Mouse (Mus musculus) thymus, adult 2 months (tissue): ENCODE results near the gene Cntnap2. TPM values are rescaled to one million over a fixed set of nuclear protein-coding genes. Genes with fewer than 3 reads are reported as not detected.

Source experiments
- DNase-seq: peaks from one replicate; pipeline ENCODE4 v3.0.0; 2021
- H3K27ac ChIP-seq: fragments of 200-500 bp; 2 replicates; pipeline ENCODE4 v1.5.1; 2012; ENCODE audit warnings: low read length, control low read depth; ENCODE audit not compliant: control insufficient read depth, insufficient read depth
- H3K27me3 ChIP-seq: fragments of 200-500 bp; 2 replicates; pipeline ENCODE4 v1.6.1; 2012; ENCODE audit warnings: mild to moderate bottlenecking, low read length, moderate library complexity, mixed read lengths; ENCODE audit not compliant: control insufficient read depth, insufficient read depth
- H3K36me3 ChIP-seq: fragments of 200-500 bp; 2 replicates; pipeline ENCODE4 v1.6.1; 2012; ENCODE audit warnings: mild to moderate bottlenecking, low read length, moderate library complexity; ENCODE audit not compliant: control insufficient read depth, insufficient read depth
- H3K4me1 ChIP-seq: fragments of 200-500 bp; replicated peaks from 2 replicates; pipeline ENCODE4 v1.6.1; 2012; ENCODE audit warnings: low read length; ENCODE audit not compliant: control insufficient read depth, insufficient read depth
- H3K4me3 ChIP-seq: fragments of 200-500 bp; 2 replicates; pipeline ENCODE4 v1.5.1; 2012; ENCODE audit warnings: mild to moderate bottlenecking, low read length, control low read depth, moderate library complexity; ENCODE audit not compliant: control insufficient read depth, insufficient read depth
- CTCF ChIP-seq: fragments of 200-500 bp; IDR thresholded peaks from 2 replicates; pipeline ENCODE4 v1.5.1; 2012; ENCODE audit warnings: mild to moderate bottlenecking, control low read depth, low read length, moderate library complexity, borderline replicate concordance; ENCODE audit not compliant: control insufficient read depth, poor library complexity, insufficient read depth; ENCODE audit errors: extremely low read depth
- POLR2A ChIP-seq: fragments of 200-500 bp; IDR thresholded peaks from 2 replicates; pipeline ENCODE4 v1.6.1; 2012; ENCODE audit warnings: mild to moderate bottlenecking, low read length, control low read depth, moderate library complexity; ENCODE audit not compliant: control insufficient read depth, poor library complexity, insufficient read depth; ENCODE audit errors: extremely low read depth
- WGBS: fragments of 180-500 bp; shearing (Covaris S2); methylation state at CpG from one replicate; pipeline ENCODE4 v1.1.7; 2018; 5-methylcytosine and 5-hydroxymethylcytosine counted together
- polyA plus RNA-seq: library from polyadenylated mRNA; depleted of rRNA; stranded (reverse); fragments of >200 nt; gene quantifications from 2 replicates; pipeline ENCODE4 v1.2.3, GENCODE M21; 2012

Cntnap2 gene
- polyA plus RNA-seq, 1 experiment, result 1.0 TPM

GRCm38 (mm10) chr6:45113613-45114012, 54.5 kb downstream of the Cntnap2 start:
- no peaks in the 10 kb centered on the region for H3K4me1 ChIP-seq
- DNase-seq, result no peak
- H3K27me3 ChIP-seq, result no peaks in the 10 kb centered on the region
- H3K36me3 ChIP-seq, result no peaks in the 10 kb centered on the region
- H3K27ac ChIP-seq, result no peak overlapping the region
- TF ChIP-seq POLR2A (no peak), CTCF (no peak)
- no peak overlapping the region for H3K4me3 ChIP-seq

- H3K4me3 ChIP-seq, result no peak overlapping the region
- H3K4me1 ChIP-seq, result no peaks in the 10 kb centered on the region
- H3K36me3 ChIP-seq, result no peaks in the 10 kb centered on the region
- TF ChIP-seq CTCF (no peak), POLR2A (no peak)
- no peak for DNase-seq
- 80% methylated on average over 2 of the region's 2 CpGs for WGBS
- H3K27me3 ChIP-seq, result no peaks in the 10 kb centered on the region
- H3K27ac ChIP-seq, result no peak overlapping the region
Measured at GRCm38 (mm10) chr6:45144882-45145281, 85.7 kb downstream of the Cntnap2 start.

GRCm38 (mm10) chr6:45205039-45205438, 145.9 kb downstream of the Cntnap2 start:
- H3K27me3 ChIP-seq, result no peaks in the 10 kb centered on the region
- H3K27ac ChIP-seq, result no peak overlapping the region
- no peak overlapping the region for H3K4me3 ChIP-seq
- DNase-seq, result no peak
- H3K36me3 ChIP-seq, result no peaks in the 10 kb centered on the region
- WGBS, result 90% methylated on average over 2 of the region's 2 CpGs
- TF ChIP-seq POLR2A, result no peak
- TF ChIP-seq CTCF, result no peak
- no peaks in the 10 kb centered on the region for H3K4me1 ChIP-seq

GRCm38 (mm10) chr6:45214330-45214729, 155.2 kb downstream of the Cntnap2 start:
- Histone ChIP-seq H3K27ac (no peak overlapping the region), H3K4me3 (no peak overlapping the region), H3K27me3 (no peaks in the 10 kb centered on the region), H3K36me3 (no peaks in the 10 kb centered on the region), H3K4me1 (no peaks in the 10 kb centered on the region)
- 89% methylated on average over 1 of the region's 1 CpGs for WGBS
- DNase-seq, result no peak
- TF ChIP-seq POLR2A (no peak), CTCF (no peak)

- Histone ChIP-seq H3K36me3 (no peaks in the 10 kb centered on the region), H3K27ac (no peak overlapping the region), H3K4me1 (no peaks in the 10 kb centered on the region), H3K4me3 (no peak overlapping the region), H3K27me3 (no peaks in the 10 kb centered on the region)
- no peak for DNase-seq
- TF ChIP-seq CTCF, result no peak
- TF ChIP-seq POLR2A, result no peak
- 77% methylated on average over 1 of the region's 1 CpGs for WGBS
Measured at GRCm38 (mm10) chr6:45229002-45229401, 169.8 kb downstream of the Cntnap2 start.

- Histone ChIP-seq H3K4me3 (no peak overlapping the region), H3K27me3 (no peaks in the 10 kb centered on the region), H3K27ac (no peak overlapping the region), H3K36me3 (no peaks in the 10 kb centered on the region), H3K4me1 (no peaks in the 10 kb centered on the region)
- WGBS, result 94% methylated on average over 3 of the region's 3 CpGs
- TF ChIP-seq CTCF (no peak), POLR2A (no peak)
- DNase-seq, result no peak
Measured at GRCm38 (mm10) chr6:45232571-45232970, 173.4 kb downstream of the Cntnap2 start.

- no peak overlapping the region for H3K4me3 ChIP-seq
- TF ChIP-seq CTCF (no peak), POLR2A (no peak)
- no peaks in the 10 kb centered on the region for H3K4me1 ChIP-seq
- no peak overlapping the region for H3K27ac ChIP-seq
- DNase-seq, result no peak
- no peaks in the 10 kb centered on the region for H3K36me3 ChIP-seq
- WGBS, result 97% methylated on average over 4 of the region's 4 CpGs
- no peaks in the 10 kb centered on the region for H3K27me3 ChIP-seq
Measured at GRCm38 (mm10) chr6:45236531-45236930, 177.4 kb downstream of the Cntnap2 start.
